Mouse (Mus musculus) lung, postnatal 0 days (tissue): Measurements from ENCODE around the gene Slc26a10. TPM values are rescaled to one million over a fixed set of nuclear protein-coding genes. Genes with fewer than 3 reads are reported as not detected.
"Not testable (repeated sequence)": the region's sequence is repeated elsewhere in the genome, so short reads cannot be mapped to it uniquely, and the experiment has no call there.

Source experiments
- ATAC-seq: fragments of 200-750 bp; cut with Nextera tagmentation; 2 replicates; pipeline ENCODE4 v1.8.0; 2017; ENCODE audit warnings: moderate library complexity
- DNase-seq: peaks from one replicate; pipeline ENCODE4 v3.0.0-alpha.2; 2016; ENCODE audit warnings: low spot score
- H3K27ac ChIP-seq: fragments of 300-500 bp; sonication (generic); 2 replicates; pipeline ENCODE4 v1.5.1; 2014; ENCODE audit warnings: antibody characterized with exemption, mild to moderate bottlenecking, low read length, mixed read lengths
- H3K27me3 ChIP-seq: fragments of 300-500 bp; sonication (generic); replicated peaks from 2 replicates; pipeline ENCODE4 v1.6.1; 2014; ENCODE audit warnings: low read length, mixed read lengths; ENCODE audit not compliant: insufficient read depth
- H3K36me3 ChIP-seq: fragments of 300-500 bp; sonication (generic); 2 replicates; pipeline ENCODE4 v1.6.1; 2014; ENCODE audit warnings: low read length, mixed read lengths; ENCODE audit not compliant: insufficient read depth
- H3K4me1 ChIP-seq: fragments of 300-500 bp; sonication (generic); 2 replicates; pipeline ENCODE4 v1.6.1; 2014; ENCODE audit warnings: antibody characterized with exemption, low read depth, low read length, mixed read lengths; ENCODE audit not compliant: insufficient read depth
- H3K4me2 ChIP-seq: fragments of 300-500 bp; sonication (generic); replicated peaks from 2 replicates; pipeline ENCODE4 v1.6.1; 2014; ENCODE audit warnings: low read depth, mild to moderate bottlenecking, low read length, moderate library complexity, mixed read lengths
- H3K4me3 ChIP-seq: fragments of 300-500 bp; sonication (generic); 2 replicates; pipeline ENCODE4 v1.5.1; 2014; ENCODE audit warnings: low read depth, low read length
- H3K9ac ChIP-seq: fragments of 300-500 bp; sonication (generic); replicated peaks from 2 replicates; pipeline ENCODE4 v1.6.1; 2014; ENCODE audit warnings: low read depth, mild to moderate bottlenecking
- H3K9me3 ChIP-seq: fragments of 300-500 bp; sonication (generic); 2 replicates; pipeline ENCODE4 v1.6.1; 2016; ENCODE audit warnings: low read length, mixed read lengths
- CTCF ChIP-seq: IDR thresholded peaks from 2 replicates; pipeline ENCODE4 v1.5.1; 2016; ENCODE audit warnings: antibody characterized with exemption, mild to moderate bottlenecking
- EP300 ChIP-seq: IDR thresholded peaks from 2 replicates; pipeline ENCODE4 v1.6.1; 2016; ENCODE audit warnings: antibody characterized with exemption, mild to moderate bottlenecking, control low read depth
- WGBS: fragments of 180-500 bp; shearing (Covaris S2); extraction: QIAGEN DNeasy Blood & Tissue Kit; methylation state at CpG from one replicate; pipeline ENCODE4 v1.1.7; 2014; 5-methylcytosine and 5-hydroxymethylcytosine counted together
- polyA plus RNA-seq: library from polyadenylated mRNA; unstranded; fragments of >200 nt; fragmentation: Nextera tagmentation; extraction: Ambion mirVana; gene quantifications from 2 replicates; pipeline ENCODE4 v1.2.1, GENCODE M21; 2015

Gene Slc26a10
- polyA plus RNA-seq, 1 experiment from 2014 or later = 1.0 TPM

DNA sequence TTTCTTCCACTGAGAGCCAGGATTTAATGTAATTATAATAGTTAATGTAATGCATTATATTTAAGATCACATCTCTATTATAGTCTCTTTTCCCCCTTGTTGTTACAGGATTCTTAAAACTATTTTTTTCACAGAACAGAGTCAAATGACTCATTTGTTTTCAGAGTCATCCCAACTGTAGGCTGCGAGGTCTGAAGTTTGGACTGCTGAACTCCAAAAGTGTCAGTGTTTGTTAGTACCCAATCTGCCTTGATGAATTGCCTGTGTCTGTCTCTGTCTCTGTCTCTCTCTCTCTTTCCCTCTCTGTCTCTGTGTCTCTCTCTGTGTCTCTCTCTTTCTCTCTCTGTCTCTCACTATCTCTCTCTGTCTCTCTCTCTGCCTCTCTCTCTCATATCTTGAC is 23.9 kb downstream of the Slc26a10 start:
- H3K9me3 ChIP-seq = no peaks in the 10 kb centered on the region
- DNase-seq (no peak), ATAC-seq (no peak)
- TF ChIP-seq EP300 = no peak
- TF ChIP-seq CTCF = no peak
- H3K27me3 ChIP-seq = no peaks in the 10 kb centered on the region
- no peak overlapping the region for H3K27ac ChIP-seq
- H3K4me1 ChIP-seq = no peaks in the 10 kb centered on the region
- 44% methylated on average over 1 of the region's 1 CpGs for WGBS
- no peak overlapping the region for H3K9ac ChIP-seq
- H3K4me3 ChIP-seq = no peak overlapping the region
- H3K36me3 ChIP-seq = no peaks in the 10 kb centered on the region
- no peak overlapping the region for H3K4me2 ChIP-seq

DNA sequence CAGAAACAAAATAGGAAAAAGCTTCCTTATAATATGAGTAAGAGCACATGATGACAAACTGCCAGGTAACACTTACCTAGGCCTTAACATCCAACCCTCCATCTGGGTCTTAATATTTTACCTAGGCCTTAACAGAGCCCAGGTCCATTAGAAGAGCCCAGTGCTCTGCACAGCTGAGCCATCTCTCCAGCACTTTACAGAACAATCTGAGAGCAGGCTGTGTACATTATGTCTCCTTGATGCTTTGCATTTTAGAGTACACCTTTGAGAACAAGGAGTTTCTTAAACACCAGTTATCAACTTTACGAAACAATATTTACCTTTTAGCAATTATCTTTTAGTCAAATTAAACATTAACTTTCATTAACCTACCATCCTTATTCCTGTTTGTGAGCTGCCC is 24.4 kb downstream of the Slc26a10 start:
- H3K27ac ChIP-seq = no peak overlapping the region
- ATAC-seq (no peak), DNase-seq (no peak)
- 43% methylated on average over 1 of the region's 1 CpGs for WGBS
- no peak for TF ChIP-seq EP300
- TF ChIP-seq CTCF = no peak
- no peaks in the 10 kb centered on the region for H3K4me1 ChIP-seq
- H3K9ac ChIP-seq = no peak overlapping the region
- H3K36me3 ChIP-seq = no peaks in the 10 kb centered on the region
- H3K9me3 ChIP-seq = no peaks in the 10 kb centered on the region
- no peaks in the 10 kb centered on the region for H3K27me3 ChIP-seq
- H3K4me2 ChIP-seq = no peak overlapping the region
- H3K4me3 ChIP-seq = no peak overlapping the region

DNA sequence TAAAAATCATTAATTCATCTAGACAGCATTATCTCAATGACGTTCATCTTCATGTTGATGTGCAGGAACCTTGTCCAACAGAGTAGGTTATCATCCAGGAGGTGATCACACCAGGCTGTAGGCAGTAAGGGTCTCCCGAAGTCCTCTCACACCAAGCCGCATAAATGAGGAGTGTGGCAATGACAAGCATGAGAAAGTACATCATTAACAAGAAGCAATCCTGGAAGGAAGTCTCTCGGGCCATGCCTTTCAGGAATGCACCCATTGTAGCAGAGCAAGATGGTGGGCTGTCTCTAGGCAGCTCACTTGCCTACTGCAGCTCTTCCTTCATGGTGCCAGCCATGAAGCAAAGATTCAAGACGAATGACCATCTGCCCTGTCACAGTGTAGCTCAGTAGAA is 25.8 kb downstream of the Slc26a10 start:
- Histone ChIP-seq H3K27me3 (no peaks in the 10 kb centered on the region), H3K4me1 (no peaks in the 10 kb centered on the region), H3K9ac (no peak overlapping the region), H3K27ac (no peak overlapping the region), H3K4me2 (no peak overlapping the region), H3K9me3 (no peaks in the 10 kb centered on the region), H3K36me3 (no peaks in the 10 kb centered on the region), H3K4me3 (no peak overlapping the region)
- 78% methylated on average over 5 of the region's 5 CpGs for WGBS
- no peak for TF ChIP-seq EP300
- no peak for TF ChIP-seq CTCF
- ATAC-seq (no peak), DNase-seq (no peak)

DNA sequence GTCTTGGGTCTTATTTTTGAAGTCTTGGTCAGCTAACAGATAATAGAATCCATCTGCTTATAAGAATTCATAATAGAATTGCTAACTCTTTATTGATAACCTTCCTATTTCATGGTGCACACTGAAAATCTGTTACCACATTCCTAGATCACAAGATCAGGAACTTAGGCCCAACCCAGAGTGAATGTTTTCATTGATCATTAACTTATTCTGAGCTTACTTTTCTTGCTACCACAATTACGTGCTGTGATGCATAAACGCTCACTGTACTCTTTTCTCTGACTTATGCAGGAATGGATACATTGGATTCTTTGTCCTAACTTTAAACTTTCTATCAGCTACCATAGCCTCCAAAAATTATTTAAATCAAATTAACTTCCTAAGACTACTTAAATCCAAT is 26.2 kb downstream of the Slc26a10 start:
- Histone ChIP-seq H3K27ac (no peak overlapping the region), H3K27me3 (no peaks in the 10 kb centered on the region), H3K4me2 (no peak overlapping the region), H3K9me3 (no peaks in the 10 kb centered on the region), H3K9ac (no peak overlapping the region), H3K36me3 (no peaks in the 10 kb centered on the region), H3K4me3 (no peak overlapping the region), H3K4me1 (no peaks in the 10 kb centered on the region)
- no peak for TF ChIP-seq EP300
- TF ChIP-seq CTCF = no peak
- DNase-seq (no peak), ATAC-seq (no peak)
- WGBS = 90% methylated on average over 2 of the region's 2 CpGs

DNA sequence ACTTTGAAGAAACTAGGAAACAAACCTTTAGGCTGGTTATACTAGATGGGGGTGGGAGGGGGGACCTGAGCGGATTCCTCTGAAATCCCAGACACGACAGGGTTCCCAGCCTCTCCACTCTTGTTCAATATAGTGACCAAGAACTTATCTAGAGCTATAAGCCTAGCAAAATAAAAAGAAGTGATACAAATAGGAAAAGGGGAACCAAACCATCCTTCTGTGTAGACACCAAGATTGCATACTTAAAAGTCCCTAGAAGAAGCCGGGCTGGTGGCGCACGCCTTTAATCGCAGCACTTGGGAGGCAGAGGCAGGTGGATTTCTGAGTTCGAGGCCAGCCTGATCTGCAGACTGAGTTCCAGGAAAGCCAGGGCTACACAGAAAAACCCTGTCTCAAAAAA is 27.1 kb downstream of the Slc26a10 start:
- DNase-seq = no peak

DNA sequence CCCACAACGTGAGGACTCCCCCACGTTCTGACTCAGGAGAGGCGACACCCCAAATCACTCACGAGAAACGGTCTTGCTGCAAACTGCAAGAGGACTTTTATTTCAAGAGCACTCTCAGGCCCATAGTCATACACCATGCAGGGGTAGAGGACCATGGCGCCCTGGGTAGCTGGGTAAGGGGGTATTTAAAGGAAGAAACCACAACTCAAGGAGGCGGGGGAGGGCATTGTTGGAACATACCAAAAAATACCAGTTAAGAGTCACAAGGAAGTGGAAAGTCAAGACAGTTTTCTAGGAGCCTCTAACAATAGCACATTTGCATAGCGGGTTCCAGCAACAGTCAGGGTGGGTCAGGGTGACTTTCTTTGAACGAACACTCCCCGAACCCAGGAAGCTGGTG is 27.9 kb downstream of the Slc26a10 start:
- not testable (repeated sequence) for H3K27me3 ChIP-seq, H3K27ac ChIP-seq, H3K4me1 ChIP-seq, H3K9me3 ChIP-seq, H3K9ac ChIP-seq, DNase-seq, H3K36me3 ChIP-seq, H3K4me2 ChIP-seq, H3K4me3 ChIP-seq, ATAC-seq
- 81% methylated on average over 10 of the region's 10 CpGs for WGBS

More for the DNA sequence above, 27.1 kb downstream of the Slc26a10 start:
- H3K4me3 ChIP-seq = no peak overlapping the region
- WGBS = 91% methylated on average over 7 of the region's 7 CpGs
- TF ChIP-seq EP300 (no peak), CTCF (no peak)
- no peaks in the 10 kb centered on the region for H3K36me3 ChIP-seq
- no peaks in the 10 kb centered on the region for H3K4me1 ChIP-seq
- H3K4me2 ChIP-seq = no peak overlapping the region
- no peaks in the 10 kb centered on the region for H3K9me3 ChIP-seq
- H3K9ac ChIP-seq = no peak overlapping the region
- H3K27me3 ChIP-seq = no peaks in the 10 kb centered on the region
- H3K27ac ChIP-seq = no peak overlapping the region
- no peak for ATAC-seq

DNA sequence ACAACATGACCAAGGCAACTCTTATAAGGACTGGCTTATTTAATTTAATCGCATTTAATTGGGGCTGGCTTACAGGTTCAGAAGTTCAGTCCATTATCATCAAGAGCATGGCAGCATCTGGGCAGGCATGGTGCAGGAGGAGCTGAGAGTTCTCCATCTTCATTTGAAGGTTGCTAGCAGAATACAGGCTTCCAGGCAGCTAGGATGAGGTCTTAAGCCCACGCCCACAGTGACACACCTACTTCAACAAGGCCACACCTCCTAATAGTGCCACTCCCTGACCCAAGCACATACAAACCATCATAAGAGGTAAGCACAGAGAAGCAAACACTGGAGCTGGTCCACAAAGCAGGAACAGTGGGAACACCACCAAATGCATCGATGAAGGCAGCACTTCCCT is 29.2 kb downstream of the Slc26a10 start:
- not testable (repeated sequence) for DNase-seq, H3K9ac ChIP-seq, H3K9me3 ChIP-seq, H3K4me3 ChIP-seq, H3K27me3 ChIP-seq, H3K27ac ChIP-seq, H3K4me1 ChIP-seq, H3K36me3 ChIP-seq, ATAC-seq, H3K4me2 ChIP-seq
- WGBS = 84% methylated on average over 3 of the region's 3 CpGs
